Mouse (Mus musculus): ENCODE data around the gene Zfp655.

DNA sequence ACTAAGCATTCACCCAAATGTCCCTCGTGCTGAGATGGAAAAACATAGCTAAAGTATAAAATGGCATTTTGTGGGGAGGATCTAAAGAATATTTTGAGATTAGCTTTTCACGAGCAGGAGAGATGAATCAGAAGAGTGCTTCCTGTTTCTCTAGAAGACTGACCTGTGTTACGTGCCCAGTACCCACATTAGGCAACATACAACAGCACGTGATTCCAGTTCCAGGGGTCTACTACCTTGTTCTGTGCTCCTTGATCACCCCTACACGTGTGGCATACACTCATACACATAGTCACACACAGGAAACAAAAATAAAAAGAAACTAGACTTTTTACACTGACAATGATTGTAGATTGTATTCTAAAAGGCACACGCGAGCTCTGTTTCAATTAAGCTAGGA is 31.1 kb upstream of the Zfp655 start:
- TF ChIP-seq TAL1 (conservative IDR thresholded peaks at IDR 0.05; ENCODE audit: low read depth, low read length) (no peak), CTCF (IDR thresholded peaks at IDR 0.05; ENCODE audit: low read depth, low read length) (no peak), POLR2AphosphoS5 (IDR thresholded peaks at IDR 0.05; ENCODE audit: insufficient replicate concordance, low read depth, low read length) (no peak), GATA1 (IDR thresholded peaks at IDR 0.05; ENCODE audit: borderline replicate concordance, low read length) (no peak), GATA2 (IDR thresholded peaks at IDR 0.05; ENCODE audit: borderline replicate concordance, low read depth, low read length) (no peak)
